Mouse (Mus musculus): ENCODE data around the gene Stx4a.

The Stx4a gene

GRCm38 (mm10) chr7:127840886-127841285, 16.8 kb downstream of the Stx4a start:
- peak overlapping the region; percentile 93 for H3K4me3 ChIP-seq (replicated peaks; ENCODE audit: low read length)
- TF ChIP-seq NANOG (IDR thresholded peaks at IDR 0.05; ENCODE audit: borderline replicate concordance, low read length) (no peak), POU5F1 (IDR thresholded peaks at IDR 0.05; ENCODE audit: borderline replicate concordance, low read length) (no peak), CTCF (conservative IDR thresholded peaks at IDR 0.05; ENCODE audit: low read length) (no peak)
- peaks cover 17% of the 10 kb centered on the region for H3K4me1 ChIP-seq (replicated peaks; ENCODE audit: low read depth, low read length)
- peaks cover 3% of the 10 kb centered on the region; the same call in 1 of the 2 replicates for H3K27me3 ChIP-seq (ENCODE audit: insufficient read depth, low read length)
- H3K9me3 ChIP-seq (ENCODE audit: low read length) = no peaks in the 10 kb centered on the region
- H3K36me3 ChIP-seq (ENCODE audit: insufficient read depth, low read length) = peaks cover 18% of the 10 kb centered on the region

GRCm38 (mm10) chr7:127841340-127842000, 17.4 kb downstream of the Stx4a start:
- Histone ChIP-seq H3K4me1 (replicated peaks; ENCODE audit: low read depth, low read length) (peaks cover 23% of the 10 kb centered on the region), H3K9me3 (ENCODE audit: low read length) (no peaks in the 10 kb centered on the region), H3K4me3 (replicated peaks; ENCODE audit: low read length) (peak overlapping the region; percentile 93), H3K27me3 (ENCODE audit: insufficient read depth, low read length) (peaks cover 3% of the 10 kb centered on the region; the same call in 1 of the 2 replicates), H3K36me3 (ENCODE audit: insufficient read depth, low read length) (peaks cover 23% of the 10 kb centered on the region)
- TF ChIP-seq POU5F1 (IDR thresholded peaks at IDR 0.05; ENCODE audit: borderline replicate concordance, low read length) (no peak), CTCF (conservative IDR thresholded peaks at IDR 0.05; ENCODE audit: low read length) (no peak), NANOG (IDR thresholded peaks at IDR 0.05; ENCODE audit: borderline replicate concordance, low read length) (no peak)

DNA sequence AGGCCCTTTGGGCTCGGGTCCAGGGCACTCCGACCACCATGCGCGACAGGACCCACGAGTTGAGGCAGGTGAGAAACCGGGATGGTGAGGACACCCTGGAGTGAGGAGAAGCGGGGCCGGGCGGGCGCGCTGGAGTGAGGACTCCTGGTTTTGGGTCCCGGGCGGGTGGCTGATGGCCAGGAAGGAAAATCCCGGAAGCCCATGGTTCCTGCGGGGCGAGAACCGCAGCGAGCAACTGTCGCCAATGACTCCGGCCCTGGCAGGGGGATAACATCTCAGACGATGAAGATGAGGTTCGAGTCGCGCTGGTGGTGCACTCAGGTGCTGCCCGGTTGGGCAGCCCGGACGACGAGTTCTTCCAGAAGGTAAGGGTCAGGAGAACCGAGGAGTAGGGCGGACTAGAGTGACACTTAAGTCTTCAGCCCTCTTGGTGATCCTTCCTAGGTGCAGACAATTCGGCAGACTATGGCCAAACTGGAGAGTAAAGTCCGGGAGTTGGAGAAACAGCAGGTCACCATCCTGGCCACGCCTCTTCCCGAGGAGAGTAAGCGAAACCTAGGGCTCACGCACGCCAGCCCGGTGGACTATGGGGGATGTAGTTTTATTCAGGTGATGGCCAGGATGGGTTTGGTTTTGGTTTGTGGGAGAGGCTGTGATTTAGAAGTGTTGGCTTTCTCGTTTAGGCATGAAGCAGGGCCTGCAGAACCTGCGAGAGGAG, 18.1 kb downstream of the Stx4a start:
- TF ChIP-seq POU5F1 (IDR thresholded peaks at IDR 0.05; ENCODE audit: borderline replicate concordance, low read length) (no peak), CTCF (conservative IDR thresholded peaks at IDR 0.05; ENCODE audit: low read length) (no peak), NANOG (IDR thresholded peaks at IDR 0.05; ENCODE audit: borderline replicate concordance, low read length) (no peak)
- peak overlapping the region; percentile 93 for H3K4me3 ChIP-seq (replicated peaks; ENCODE audit: low read length)
- peaks cover 3% of the 10 kb centered on the region; the same call in 1 of the 2 replicates for H3K27me3 ChIP-seq (ENCODE audit: insufficient read depth, low read length)
- H3K4me1 ChIP-seq (replicated peaks; ENCODE audit: low read depth, low read length) = peaks cover 27% of the 10 kb centered on the region
- no peaks in the 10 kb centered on the region for H3K9me3 ChIP-seq (ENCODE audit: low read length)
- peaks cover 30% of the 10 kb centered on the region for H3K36me3 ChIP-seq (ENCODE audit: insufficient read depth, low read length)

DNA sequence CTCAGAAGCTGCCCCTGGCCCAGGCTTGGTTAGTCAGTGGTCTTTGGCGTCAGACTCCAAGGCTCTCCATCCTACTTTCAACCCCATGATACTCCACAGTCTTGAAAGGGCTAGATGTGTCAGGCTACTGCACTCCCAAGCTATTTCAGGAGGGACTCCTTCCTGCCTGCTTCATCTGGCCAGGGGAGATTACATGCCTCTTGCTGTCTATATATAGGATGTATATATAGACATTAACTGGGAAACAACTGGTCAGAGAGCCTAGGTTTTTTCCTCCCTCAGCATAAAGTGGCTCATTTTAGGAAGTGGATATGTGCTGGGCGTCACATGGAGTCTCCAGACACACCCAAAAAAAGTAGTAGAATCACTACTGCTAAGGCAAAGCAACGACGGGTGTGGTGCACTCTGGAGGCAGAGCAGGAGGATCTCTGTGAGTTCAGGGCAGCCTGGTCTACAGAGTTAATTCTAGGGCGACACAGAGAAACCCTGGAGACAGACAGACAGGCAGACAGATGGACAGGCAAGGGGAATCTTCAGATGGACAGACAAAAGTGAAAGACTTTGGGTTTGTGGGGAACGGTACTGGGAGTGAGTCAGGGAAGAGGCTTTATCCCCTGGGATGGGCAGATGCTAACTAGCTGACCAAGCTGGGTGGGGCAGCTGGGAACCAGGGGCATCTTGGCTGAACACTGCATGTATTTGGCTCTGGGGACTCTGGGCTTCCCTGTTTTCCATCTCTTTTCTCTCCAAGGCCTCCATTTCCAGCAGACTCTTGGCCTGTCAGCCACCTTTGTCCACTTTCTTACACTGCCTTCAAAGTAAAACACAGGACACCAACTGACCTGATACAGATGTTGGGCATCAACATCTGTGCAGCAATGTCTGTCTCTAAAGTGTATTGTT, 26.1 kb downstream of the Stx4a start:
- TF ChIP-seq POU5F1 (IDR thresholded peaks at IDR 0.05; ENCODE audit: borderline replicate concordance, low read length) (no peak), NANOG (IDR thresholded peaks at IDR 0.05; ENCODE audit: borderline replicate concordance, low read length) (no peak), CTCF (conservative IDR thresholded peaks at IDR 0.05; ENCODE audit: low read length) (no peak)
- H3K36me3 ChIP-seq (ENCODE audit: insufficient read depth, low read length) = peaks cover 27% of the 10 kb centered on the region
- no peak overlapping the region for H3K4me3 ChIP-seq (replicated peaks; ENCODE audit: low read length)
- no peaks in the 10 kb centered on the region for H3K9me3 ChIP-seq (ENCODE audit: low read length)
- no peaks in the 10 kb centered on the region for H3K27me3 ChIP-seq (ENCODE audit: insufficient read depth, low read length)
- peaks cover 43% of the 10 kb centered on the region for H3K4me1 ChIP-seq (replicated peaks; ENCODE audit: low read depth, low read length)

- TF ChIP-seq POU5F1 (IDR thresholded peaks at IDR 0.05; ENCODE audit: borderline replicate concordance, low read length) (no peak), NANOG (IDR thresholded peaks at IDR 0.05; ENCODE audit: borderline replicate concordance, low read length) (no peak), CTCF (conservative IDR thresholded peaks at IDR 0.05; ENCODE audit: low read length) (no peak)
Observed at GRCm38 (mm10) chr7:127850906-127851305, 26.8 kb downstream of the Stx4a start.

DNA sequence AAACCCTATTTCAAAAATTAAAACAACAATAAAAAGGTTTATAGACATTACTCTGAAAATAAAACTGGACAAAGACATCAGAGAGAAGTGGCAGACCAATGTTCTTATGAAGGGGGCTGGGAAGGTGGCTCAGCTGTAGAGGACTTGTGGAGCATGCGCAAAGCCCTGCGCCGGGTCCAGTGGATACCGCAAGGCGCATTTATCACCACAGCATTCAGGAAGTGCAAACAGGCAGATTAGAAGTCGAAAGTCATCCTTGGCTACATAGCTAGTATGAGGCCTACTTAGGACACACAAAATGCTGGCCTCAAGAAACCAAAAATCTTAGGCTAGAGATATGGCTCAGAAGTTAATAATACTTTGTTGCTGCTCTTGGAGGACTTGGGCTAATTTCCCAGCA, 34.2 kb downstream of the Stx4a start:
- Histone ChIP-seq H3K4me3 (replicated peaks; ENCODE audit: low read length) (no peak overlapping the region), H3K4me1 (replicated peaks; ENCODE audit: low read depth, low read length) (peaks cover 29% of the 10 kb centered on the region), H3K36me3 (ENCODE audit: insufficient read depth, low read length) (no peaks in the 10 kb centered on the region), H3K9me3 (ENCODE audit: low read length) (no peaks in the 10 kb centered on the region), H3K27me3 (ENCODE audit: insufficient read depth, low read length) (no peaks in the 10 kb centered on the region)
- no peak for TF ChIP-seq NANOG (IDR thresholded peaks at IDR 0.05; ENCODE audit: borderline replicate concordance, low read length)
- TF ChIP-seq CTCF (conservative IDR thresholded peaks at IDR 0.05; ENCODE audit: low read length) = no peak
- no peak for TF ChIP-seq POU5F1 (IDR thresholded peaks at IDR 0.05; ENCODE audit: borderline replicate concordance, low read length)

More at GRCm38 (mm10) chr7:127850906-127851305, 26.8 kb downstream of the Stx4a start:
- Histone ChIP-seq H3K36me3 (ENCODE audit: insufficient read depth, low read length) (peaks cover 25% of the 10 kb centered on the region), H3K27me3 (ENCODE audit: insufficient read depth, low read length) (no peaks in the 10 kb centered on the region), H3K4me1 (replicated peaks; ENCODE audit: low read depth, low read length) (peaks cover 40% of the 10 kb centered on the region), H3K9me3 (ENCODE audit: low read length) (no peaks in the 10 kb centered on the region), H3K4me3 (replicated peaks; ENCODE audit: low read length) (no peak overlapping the region)

DNA sequence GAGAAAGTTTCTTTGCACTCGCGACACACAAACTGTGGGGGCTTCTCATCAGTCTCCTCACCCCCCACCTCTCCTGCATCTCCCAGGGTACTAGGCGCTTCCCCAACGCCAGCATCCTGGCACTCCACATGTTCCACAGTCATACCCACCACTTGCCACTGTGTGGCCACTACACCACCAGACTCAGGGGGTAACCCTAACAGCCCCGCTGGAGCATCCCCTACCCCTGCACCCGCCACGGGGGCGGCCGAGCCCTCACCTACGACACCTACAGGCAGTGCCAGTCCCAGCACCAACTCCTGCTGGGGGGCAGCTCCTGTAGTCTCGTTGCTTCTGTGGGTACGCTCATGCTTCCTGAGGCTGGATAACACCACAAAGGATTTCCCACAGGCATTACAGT, 42.3 kb downstream of the Stx4a start:
- no peaks in the 10 kb centered on the region for H3K9me3 ChIP-seq (ENCODE audit: low read length)
- H3K36me3 ChIP-seq (ENCODE audit: insufficient read depth, low read length) = peaks cover 41% of the 10 kb centered on the region
- H3K27me3 ChIP-seq (ENCODE audit: insufficient read depth, low read length) = peaks cover 17% of the 10 kb centered on the region
- peaks cover 48% of the 10 kb centered on the region for H3K4me1 ChIP-seq (replicated peaks; ENCODE audit: low read depth, low read length)
- H3K4me3 ChIP-seq (replicated peaks; ENCODE audit: low read length) = peak overlapping the region; percentile 68
- TF ChIP-seq POU5F1 (IDR thresholded peaks at IDR 0.05; ENCODE audit: borderline replicate concordance, low read length) (no peak), CTCF (conservative IDR thresholded peaks at IDR 0.05; ENCODE audit: low read length) (no peak), NANOG (IDR thresholded peaks at IDR 0.05; ENCODE audit: borderline replicate concordance, low read length) (no peak)

DNA sequence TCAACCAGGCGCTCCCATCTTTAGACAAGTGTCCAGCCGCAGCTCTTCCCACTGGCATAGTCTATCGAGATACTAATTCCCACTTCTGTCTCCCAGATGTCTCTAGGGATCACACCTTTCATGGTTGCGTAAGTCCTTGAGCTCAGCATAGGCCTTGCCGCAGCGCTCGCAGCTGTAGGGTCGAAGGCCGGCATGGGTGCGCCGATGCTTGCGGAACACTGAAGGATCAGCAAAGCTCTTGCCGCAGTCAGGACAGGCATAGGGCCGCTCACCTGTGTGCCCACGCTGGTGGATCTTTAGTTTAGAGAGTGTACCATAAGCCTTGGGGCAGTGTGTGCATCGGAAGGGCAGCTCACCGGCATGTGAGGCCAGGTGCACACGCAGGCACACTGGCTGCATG, 43.5 kb downstream of the Stx4a start:
- Histone ChIP-seq H3K36me3 (ENCODE audit: insufficient read depth, low read length) (peaks cover 48% of the 10 kb centered on the region), H3K9me3 (ENCODE audit: low read length) (no peaks in the 10 kb centered on the region), H3K4me1 (replicated peaks; ENCODE audit: low read depth, low read length) (peaks cover 51% of the 10 kb centered on the region), H3K4me3 (replicated peaks; ENCODE audit: low read length) (peak overlapping the region; percentile 68), H3K27me3 (ENCODE audit: insufficient read depth, low read length) (peaks cover 17% of the 10 kb centered on the region)
- TF ChIP-seq CTCF (conservative IDR thresholded peaks at IDR 0.05; ENCODE audit: low read length) (no peak), NANOG (IDR thresholded peaks at IDR 0.05; ENCODE audit: borderline replicate concordance, low read length) (no peak), POU5F1 (IDR thresholded peaks at IDR 0.05; ENCODE audit: borderline replicate concordance, low read length) (no peak)

All from E14TG2a.4 (cell line).